Mouse (Mus musculus) cerebellum, adult 2 months (tissue): ENCODE measurements around the gene Lix1l. TPM values are rescaled to one million over a fixed set of nuclear protein-coding genes. Genes with fewer than 3 reads are reported as not detected.

Experiments
- DNase-seq, 2 experiments: peaks; one replicate each; pipeline ENCODE4 v3.0.0; 2021
- H3K27ac ChIP-seq: fragments of 200-500 bp; 2 replicates; pipeline ENCODE4 v1.5.1; 2012; ENCODE audit warnings: low read length, control low read depth, inconsistent platforms; ENCODE audit not compliant: insufficient read depth
- H3K27me3 ChIP-seq: fragments of 200-500 bp; 2 replicates; pipeline ENCODE4 v1.6.1; 2012; ENCODE audit warnings: inconsistent platforms, mild to moderate bottlenecking, low read length, moderate library complexity; ENCODE audit not compliant: control insufficient read depth, insufficient read depth
- H3K4me1 ChIP-seq: fragments of 200-500 bp; 2 replicates; pipeline ENCODE4 v1.6.1; 2011; ENCODE audit warnings: low read length; ENCODE audit not compliant: control insufficient read depth, insufficient read depth
- H3K4me3 ChIP-seq: fragments of 200-500 bp; replicated peaks from 2 replicates; pipeline ENCODE3; 2011; ENCODE audit warnings: mild to moderate bottlenecking, low read depth, low read length, control low read depth; ENCODE audit not compliant: insufficient read depth
- CTCF ChIP-seq: fragments of 200-500 bp; IDR thresholded peaks from 2 replicates; pipeline ENCODE4 v1.5.1; 2011; ENCODE audit warnings: low read depth, mild to moderate bottlenecking, control low read depth, low read length, moderate library complexity, borderline replicate concordance; ENCODE audit not compliant: insufficient read depth
- POLR2A ChIP-seq: fragments of 200-500 bp; IDR thresholded peaks from 2 replicates; pipeline ENCODE4 v1.6.1; 2011; ENCODE audit warnings: low read length, control low read depth, borderline replicate concordance; ENCODE audit not compliant: insufficient read depth
- WGBS: fragments of 180-500 bp; shearing (Covaris S2); methylation state at CpG from one replicate; pipeline ENCODE4 v1.1.7; 2018; 5-methylcytosine and 5-hydroxymethylcytosine counted together
- polyA plus RNA-seq: library from polyadenylated mRNA; depleted of rRNA; stranded (reverse); fragments of >200 nt; gene quantifications from 2 replicates; pipeline ENCODE4 v1.2.3, GENCODE M21; 2012

The Lix1l gene
- polyA plus RNA-seq, 1 experiment = 24.7 TPM

DNA sequence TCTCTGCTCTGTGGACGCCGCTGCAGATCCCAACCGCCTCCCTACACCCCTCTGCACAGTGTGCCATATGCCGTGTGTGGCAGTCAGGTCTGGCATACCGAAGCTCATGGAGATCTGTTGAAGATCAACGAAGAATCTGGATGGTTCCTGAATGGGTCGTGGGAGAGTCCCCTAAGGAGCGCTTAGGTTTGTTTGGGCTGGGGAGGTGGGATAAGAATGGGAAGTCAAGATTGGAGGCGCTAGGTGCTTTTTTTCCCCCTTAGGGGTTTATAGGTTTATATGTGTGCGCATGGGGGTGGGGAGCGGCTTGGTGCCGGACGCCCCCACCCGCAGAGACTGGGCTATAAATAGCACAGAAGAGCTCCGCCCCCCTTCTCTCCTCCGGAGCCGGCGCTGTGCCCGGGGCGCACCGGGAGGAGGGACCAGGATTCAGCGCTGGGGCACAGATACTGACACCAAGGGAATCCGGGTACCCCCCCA is 4.7 kb upstream of the Lix1l start, which contains the start of gene Ankrd34a:
TSS of gene Ankrd34a (plus strand) at position 409 of the 480 bp plus-strand sequence.
- H3K4me3 ChIP-seq = peak within 1 kb of the TSS; percentile 73
- no peak for TF ChIP-seq CTCF
- peak; percentile 35; the same call in 1 of the 2 replicates for TF ChIP-seq POLR2A
- peaks cover 18% of the 10 kb centered on the region for H3K4me1 ChIP-seq
- DNase-seq = peak; percentile 92 to 93
- under 1% methylated on average over 23 of the region's 23 CpGs for WGBS
- H3K27ac ChIP-seq = peak within 1 kb of the TSS; percentile 99
- H3K27me3 ChIP-seq = no peaks in the 10 kb centered on the region

DNA sequence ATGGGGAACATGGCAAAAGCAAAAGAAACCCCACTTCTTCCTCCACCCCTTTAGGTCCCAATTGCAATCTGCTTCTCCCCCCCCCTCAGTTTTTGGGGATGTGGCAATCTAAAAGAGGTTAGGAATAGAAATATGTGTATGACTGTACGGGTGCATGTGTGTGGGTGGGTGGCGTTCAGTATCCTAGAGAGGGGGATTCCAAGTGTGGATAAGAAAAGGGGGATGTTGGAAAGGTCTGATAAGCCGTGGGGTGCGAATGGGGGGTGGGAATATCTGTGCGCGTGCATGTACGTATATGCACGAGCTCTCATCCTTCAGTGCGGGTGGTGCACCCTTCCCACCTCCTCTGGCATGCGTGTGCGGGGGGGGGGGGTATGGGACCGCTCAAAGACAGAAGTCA is 4.1 kb upstream of the Lix1l start:
- no peaks in the 10 kb centered on the region for H3K27me3 ChIP-seq
- WGBS = under 1% methylated on average over 12 of the region's 12 CpGs
- H3K4me1 ChIP-seq = peaks cover 18% of the 10 kb centered on the region
- peak overlapping the region; percentile 73 for H3K4me3 ChIP-seq
- DNase-seq = peak; percentile 53 to 58
- peak overlapping the region; percentile 99 for H3K27ac ChIP-seq
- TF ChIP-seq CTCF (no peak), POLR2A (no peak)

DNA sequence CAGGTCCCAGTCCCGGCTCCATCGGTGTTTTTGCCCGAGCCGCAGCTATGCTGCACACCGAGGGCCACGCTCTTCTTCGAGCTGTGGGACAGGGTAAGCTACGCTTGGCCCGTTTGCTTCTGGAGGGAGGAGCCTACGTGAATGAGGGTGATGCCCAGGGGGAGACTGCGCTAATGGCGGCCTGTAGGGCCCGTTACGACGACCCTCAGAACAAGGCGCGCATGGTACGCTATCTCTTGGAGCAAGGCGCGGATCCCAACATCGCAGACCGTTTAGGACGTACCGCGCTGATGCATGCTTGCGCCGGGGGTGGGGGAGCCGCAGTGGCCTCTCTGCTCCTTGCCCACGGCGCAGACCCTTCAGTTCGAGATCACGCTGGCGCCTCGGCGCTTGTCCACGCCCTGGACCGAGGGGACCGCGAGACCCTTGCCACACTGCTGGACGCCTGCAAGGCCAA is 3.5 kb upstream of the Lix1l start:
- WGBS = under 1% methylated on average over 40 of the region's 40 CpGs
- H3K4me1 ChIP-seq = peaks cover 15% of the 10 kb centered on the region
- H3K27ac ChIP-seq = peak overlapping the region; percentile 99
- peak; percentile 64 to 75 for DNase-seq
- H3K27me3 ChIP-seq = no peaks in the 10 kb centered on the region
- peak overlapping the region; percentile 73 for H3K4me3 ChIP-seq
- TF ChIP-seq CTCF (no peak), POLR2A (peak; percentile 45; the same call in 1 of the 2 replicates)

DNA sequence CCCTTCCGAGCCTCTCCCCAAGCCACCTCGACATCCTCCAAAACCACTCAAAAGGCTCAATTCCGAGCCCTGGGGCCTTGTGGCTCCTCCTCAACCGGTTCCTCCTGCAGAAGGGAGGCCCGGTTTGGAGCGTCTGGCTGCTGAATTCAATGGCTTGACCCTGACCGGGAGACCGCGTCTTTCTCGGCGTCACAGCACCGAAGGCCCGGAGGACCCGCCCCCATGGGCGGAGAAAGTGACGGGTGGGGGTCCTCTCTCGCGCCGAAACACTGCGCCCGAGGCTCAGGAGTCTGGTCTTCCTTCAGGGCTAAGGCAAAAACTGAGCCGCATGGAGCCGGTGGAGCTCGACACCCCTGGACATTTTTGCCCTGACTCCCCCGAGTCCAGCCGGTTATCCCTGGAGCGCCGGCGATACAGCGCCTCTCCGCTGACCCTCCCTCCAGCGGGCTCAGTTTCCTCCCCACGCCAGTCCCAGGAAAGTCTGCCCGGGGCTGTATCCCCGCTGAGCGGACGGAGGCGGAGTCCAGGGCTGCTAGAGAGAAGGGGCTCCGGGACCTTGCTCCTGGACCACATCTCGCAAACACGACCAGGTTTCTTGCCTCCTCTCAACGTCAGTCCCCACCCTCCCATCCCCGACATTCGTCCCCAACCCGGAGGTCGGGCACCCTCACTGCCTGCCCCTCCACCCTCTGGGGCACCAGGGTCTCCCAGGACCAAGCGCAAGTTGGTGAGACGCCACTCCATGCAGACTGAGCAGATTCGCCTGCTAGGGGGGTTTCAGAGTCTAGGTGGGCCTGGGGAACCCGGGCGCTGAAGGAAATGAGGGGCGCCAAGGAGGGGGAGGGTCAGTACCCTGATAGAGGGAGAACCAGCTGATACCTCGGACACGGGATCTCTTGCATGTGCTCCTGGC is 2.5 kb upstream of the Lix1l start:
- Histone ChIP-seq H3K27me3 (no peaks in the 10 kb centered on the region), H3K4me3 (peak overlapping the region; percentile 73), H3K27ac (peak overlapping the region; percentile 99), H3K4me1 (peaks cover 16% of the 10 kb centered on the region)
- peak; percentile 73 to 77 for DNase-seq
- WGBS = 5% methylated on average over 54 of the region's 54 CpGs
- TF ChIP-seq POLR2A (0 out of 2 replicates have a peak, but pooled peaks have one; percentile 22), CTCF (no peak)

GRCm38 (mm10) chr3:96599069-96599393 is 1.9 kb upstream of the Lix1l start:
- Histone ChIP-seq H3K4me1 (peaks cover 22% of the 10 kb centered on the region), H3K27me3 (no peaks in the 10 kb centered on the region), H3K27ac (no peak overlapping the region), H3K4me3 (peak overlapping the region; percentile 30)
- TF ChIP-seq CTCF = no peak
- TF ChIP-seq POLR2A = 0 out of 2 replicates have a peak, but pooled peaks have one; percentile 9
- DNase-seq = peak in 1 of 2 experiments; percentile 44
- 53% methylated on average over 8 of the region's 8 CpGs for WGBS

DNA sequence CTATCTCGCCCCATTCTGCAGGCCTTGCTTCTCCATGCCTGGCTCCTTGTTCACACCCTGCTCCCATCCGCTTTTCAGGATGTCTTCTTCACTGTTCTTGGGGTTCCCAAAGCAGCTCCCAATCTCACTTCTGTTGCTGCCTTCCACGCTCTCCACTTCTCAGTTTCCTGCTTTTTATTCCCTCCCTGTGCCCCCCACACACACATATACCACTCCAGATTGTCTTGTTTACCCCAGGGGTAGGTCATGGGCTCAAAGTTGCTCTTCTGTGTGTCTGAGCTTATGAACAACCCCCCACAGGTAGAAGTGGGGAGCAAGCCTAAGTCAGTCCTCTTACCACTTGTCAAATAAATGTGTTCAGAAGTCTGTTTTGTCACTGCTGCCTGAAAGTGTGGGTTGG is 1.5 kb upstream of the Lix1l start:
- DNase-seq = peak in 1 of 2 experiments; percentile 20
- peaks cover 22% of the 10 kb centered on the region for H3K4me1 ChIP-seq
- H3K27me3 ChIP-seq = no peaks in the 10 kb centered on the region
- no peak for TF ChIP-seq CTCF
- no peak for TF ChIP-seq POLR2A
- H3K4me3 ChIP-seq = peak overlapping the region; percentile 30
- WGBS = 74% methylated on average over 3 of the region's 3 CpGs
- H3K27ac ChIP-seq = no peak overlapping the region

DNA sequence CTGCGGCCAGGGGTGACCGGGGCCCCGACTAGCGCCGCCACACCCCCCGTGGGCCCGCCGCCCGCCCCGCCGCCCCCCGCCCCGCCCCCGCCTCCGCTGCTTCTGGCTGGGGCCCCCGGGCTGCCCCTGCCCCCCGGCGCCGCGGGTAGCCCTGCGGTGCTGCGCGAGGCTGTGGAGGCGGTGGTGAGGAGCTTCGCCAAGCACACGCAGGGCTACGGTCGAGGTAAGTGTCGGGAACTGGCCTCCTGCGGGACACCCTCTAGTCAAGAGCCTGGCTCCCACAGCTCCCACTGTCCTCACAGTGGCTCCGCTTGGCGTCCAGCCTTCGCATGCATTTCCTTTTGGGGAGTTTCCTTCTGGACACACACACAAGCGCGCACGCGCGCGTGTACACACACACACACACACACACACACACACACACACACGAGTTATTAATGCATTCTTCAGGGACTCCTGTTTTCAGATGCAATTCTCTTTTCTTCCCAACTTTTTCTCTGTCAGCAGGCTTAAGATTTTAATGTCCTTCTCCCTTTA is 370 bp downstream of the Lix1l start:
- H3K4me3 ChIP-seq = peak overlapping the region; percentile 53
- peaks cover 19% of the 10 kb centered on the region for H3K4me1 ChIP-seq
- H3K27ac ChIP-seq = no peak overlapping the region; the same call in 1 of the 2 replicates
- DNase-seq = peak; percentile 77 to 80
- no peaks in the 10 kb centered on the region; the same call in 1 of the 2 replicates for H3K27me3 ChIP-seq
- no peak for TF ChIP-seq CTCF
- no peak for TF ChIP-seq POLR2A
- WGBS = under 1% methylated on average over 35 of the region's 40 CpGs
